Mouse (Mus musculus): ENCODE measurements around the gene Itgad.

The Itgad gene

DNA sequence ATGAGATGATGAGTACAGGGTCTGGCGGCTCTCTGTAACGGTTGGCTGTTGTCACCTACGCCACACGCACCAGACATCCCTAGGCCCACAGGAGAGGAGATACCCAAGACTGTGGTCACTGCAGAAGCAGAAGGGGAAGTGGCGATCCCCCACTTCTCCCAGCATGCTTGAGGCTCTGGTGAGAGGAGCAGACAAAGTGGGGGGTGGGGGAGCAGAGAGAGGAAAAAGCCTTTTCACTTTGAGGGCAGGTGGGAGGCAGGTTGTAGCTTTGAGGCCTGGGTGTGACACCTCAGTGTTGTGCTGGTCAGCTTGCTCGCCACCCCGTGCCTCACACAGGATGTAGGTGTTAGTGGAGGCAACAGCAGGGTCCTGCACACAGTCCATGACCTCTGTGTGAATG lies 25.9 kb downstream of the Itgad start:
- no peak for DNase-seq (ENCODE audit: low spot score)

- no peak for DNase-seq (ENCODE audit: low spot score)
Measured at GRCm38 (mm10) chr7:128180546-128180945, 26.4 kb downstream of the Itgad start.

DNA sequence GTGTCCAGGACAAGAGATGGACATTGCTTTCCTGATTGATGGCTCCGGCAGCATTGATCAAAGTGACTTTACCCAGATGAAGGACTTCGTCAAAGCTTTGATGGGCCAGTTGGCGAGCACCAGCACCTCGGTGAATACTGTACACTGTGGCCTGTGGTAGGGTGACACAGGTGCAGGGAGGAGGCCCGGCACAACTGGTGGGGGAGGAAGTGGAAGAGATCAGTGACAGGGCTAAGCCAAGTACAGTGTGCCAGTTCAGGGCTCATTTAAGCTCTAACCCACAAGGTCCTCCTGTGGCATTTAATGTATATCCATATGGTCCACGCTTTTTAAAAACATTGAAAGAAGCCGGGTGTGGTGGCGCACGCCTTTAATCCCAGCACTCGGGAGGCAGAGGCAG lies 27.5 kb downstream of the Itgad start:
- no peak for DNase-seq (ENCODE audit: low spot score)

DNA sequence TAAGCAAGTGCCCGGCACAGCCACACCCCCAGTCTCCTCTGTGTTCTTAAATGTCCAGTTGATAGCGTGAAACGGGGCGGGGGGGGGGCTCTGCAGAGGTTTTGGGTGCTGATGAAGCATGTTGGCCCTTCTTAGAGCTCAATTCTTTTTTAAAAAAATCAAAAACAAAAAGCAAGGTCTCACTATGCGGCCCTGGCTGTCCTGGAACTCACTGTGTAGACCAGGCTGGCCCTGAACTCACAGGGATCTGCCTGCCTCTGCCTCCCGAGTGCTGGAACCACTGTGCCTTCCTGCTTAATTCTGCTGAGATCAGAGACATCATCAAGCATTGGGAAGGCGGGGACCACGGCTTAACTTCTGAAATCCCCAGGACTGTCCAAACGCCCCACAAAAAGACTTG lies 47.4 kb downstream of the Itgad start:
- DNase-seq (ENCODE audit: low spot score): no peak

GRCm38 (mm10) chr7:128203071-128203470 lies 48.9 kb downstream of the Itgad start:
- DNase-seq (ENCODE audit: low spot score): no peak

DNA sequence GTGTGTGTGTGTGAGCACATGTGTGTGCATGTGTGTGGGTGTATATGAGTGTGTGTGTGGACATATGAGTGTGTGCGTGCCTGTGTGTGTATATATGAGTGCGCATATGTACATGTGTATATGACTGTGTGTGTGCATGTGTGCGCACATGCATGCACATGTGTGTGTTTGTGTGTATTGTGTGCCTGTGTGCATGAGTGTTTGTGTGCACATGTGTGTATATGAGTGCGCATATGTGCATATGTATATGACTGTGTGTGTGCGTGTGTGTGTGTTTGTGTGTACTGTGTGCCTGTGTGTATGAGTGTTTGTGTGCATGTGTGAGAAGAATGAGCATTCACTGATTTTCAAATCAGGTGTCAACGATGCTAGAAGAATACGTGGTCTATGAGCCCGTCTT lies 50.0 kb downstream of the Itgad start:
- DNase-seq (ENCODE audit: low spot score): no peak

- DNase-seq (ENCODE audit: low spot score): no peak
Measured at GRCm38 (mm10) chr7:128205695-128206094, 51.5 kb downstream of the Itgad start.

- no peak for DNase-seq (ENCODE audit: low spot score)
Measured at GRCm38 (mm10) chr7:128206152-128206551, 52.0 kb downstream of the Itgad start, which contains the start of gene Cox6a2. TSS of gene Cox6a2 (minus strand) at chr7:128206387.

GRCm38 (mm10) chr7:128208187-128208586 lies 54.0 kb downstream of the Itgad start:
- DNase-seq (ENCODE audit: low spot score): peak; percentile 16

DNA sequence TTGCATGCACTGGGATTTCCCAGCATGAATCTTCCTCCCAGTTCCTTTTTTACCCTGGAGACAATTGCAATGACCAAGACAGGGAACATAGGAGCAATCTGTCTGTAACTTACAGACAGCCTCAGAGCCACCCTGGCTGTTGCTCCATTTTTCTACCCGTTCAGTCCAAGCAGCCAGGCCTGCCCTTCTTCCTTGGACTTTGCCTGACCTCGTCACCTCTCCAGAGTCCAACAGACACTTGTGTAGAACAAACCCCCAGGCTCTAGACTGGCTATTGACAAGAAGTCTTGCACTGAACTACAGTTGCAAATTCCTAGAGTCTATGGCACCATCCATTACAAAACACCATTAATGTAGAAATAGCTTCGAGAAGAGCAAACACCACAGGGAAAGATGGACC lies 55.6 kb downstream of the Itgad start:
- no peak for DNase-seq (ENCODE audit: low spot score)

DNA sequence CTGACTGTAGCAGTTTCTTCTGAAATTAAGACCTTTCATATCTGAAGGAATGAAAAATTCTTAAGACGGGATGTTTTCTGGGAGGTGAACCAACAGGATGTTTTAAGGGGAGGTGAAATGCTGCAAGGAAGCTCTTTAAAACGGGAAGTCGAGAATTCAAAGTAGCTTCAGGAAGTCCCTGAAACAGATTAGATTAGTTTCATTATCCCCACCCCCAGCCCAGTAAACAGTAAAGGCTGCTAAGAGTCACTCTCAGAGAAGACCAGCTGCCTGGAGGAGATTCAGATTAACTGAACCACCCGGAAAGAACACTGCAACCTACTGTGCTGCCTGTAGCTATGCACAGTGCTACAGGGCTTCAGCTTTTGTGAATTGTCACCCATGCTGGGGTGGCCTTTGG lies 65.8 kb downstream of the Itgad start:
- DNase-seq (ENCODE audit: low spot score): no peak

GRCm38 (mm10) chr7:128220936-128221335 lies 66.8 kb downstream of the Itgad start:
- DNase-seq (ENCODE audit: low spot score): no peak

GRCm38 (mm10) chr7:128231741-128232140 lies 77.6 kb downstream of the Itgad start:
- DNase-seq (ENCODE audit: low spot score): no peak

DNA sequence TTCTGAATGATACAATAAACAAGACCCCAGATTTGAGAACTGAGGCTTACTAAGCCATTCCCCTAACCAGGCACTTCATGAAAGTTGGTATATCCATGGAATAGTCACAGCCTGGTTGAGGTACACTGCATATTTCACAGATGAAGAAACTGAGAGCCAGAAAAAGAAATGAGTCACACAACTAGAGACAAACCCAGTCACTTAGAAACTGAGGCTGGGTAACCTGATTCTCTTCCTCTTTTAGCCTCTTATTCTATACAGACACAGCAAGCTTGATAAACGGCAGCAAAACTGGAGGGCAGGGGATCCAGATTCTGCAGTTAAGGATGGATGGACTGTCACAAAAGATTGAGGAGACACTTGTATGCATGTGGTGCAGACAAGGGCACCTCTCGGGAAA lies 80.6 kb downstream of the Itgad start:
- no peak for DNase-seq (ENCODE audit: low spot score)

DNA sequence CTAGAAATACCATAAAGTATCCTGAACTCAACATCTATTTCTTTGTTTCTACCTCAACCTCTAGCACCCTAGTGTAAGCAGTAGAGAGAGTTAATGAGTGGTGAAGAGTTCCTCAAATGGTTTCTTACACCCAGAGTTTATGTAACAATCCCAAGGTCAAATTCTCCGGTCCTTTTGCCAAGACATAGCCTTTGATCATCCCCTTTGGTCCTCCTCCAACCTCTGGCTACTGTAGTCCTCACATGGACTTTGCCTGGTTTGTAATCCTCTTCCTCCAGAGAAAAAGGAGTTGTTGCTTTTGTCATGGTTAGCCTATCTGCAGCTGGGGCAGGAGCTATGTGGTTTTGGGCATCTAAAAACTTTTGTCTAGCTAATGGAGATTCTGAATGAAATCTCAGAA lies 81.3 kb downstream of the Itgad start:
- DNase-seq (ENCODE audit: low spot score): no peak

- DNase-seq (ENCODE audit: low spot score): no peak
Measured at GRCm38 (mm10) chr7:128236426-128236825, 82.2 kb downstream of the Itgad start.

DNA sequence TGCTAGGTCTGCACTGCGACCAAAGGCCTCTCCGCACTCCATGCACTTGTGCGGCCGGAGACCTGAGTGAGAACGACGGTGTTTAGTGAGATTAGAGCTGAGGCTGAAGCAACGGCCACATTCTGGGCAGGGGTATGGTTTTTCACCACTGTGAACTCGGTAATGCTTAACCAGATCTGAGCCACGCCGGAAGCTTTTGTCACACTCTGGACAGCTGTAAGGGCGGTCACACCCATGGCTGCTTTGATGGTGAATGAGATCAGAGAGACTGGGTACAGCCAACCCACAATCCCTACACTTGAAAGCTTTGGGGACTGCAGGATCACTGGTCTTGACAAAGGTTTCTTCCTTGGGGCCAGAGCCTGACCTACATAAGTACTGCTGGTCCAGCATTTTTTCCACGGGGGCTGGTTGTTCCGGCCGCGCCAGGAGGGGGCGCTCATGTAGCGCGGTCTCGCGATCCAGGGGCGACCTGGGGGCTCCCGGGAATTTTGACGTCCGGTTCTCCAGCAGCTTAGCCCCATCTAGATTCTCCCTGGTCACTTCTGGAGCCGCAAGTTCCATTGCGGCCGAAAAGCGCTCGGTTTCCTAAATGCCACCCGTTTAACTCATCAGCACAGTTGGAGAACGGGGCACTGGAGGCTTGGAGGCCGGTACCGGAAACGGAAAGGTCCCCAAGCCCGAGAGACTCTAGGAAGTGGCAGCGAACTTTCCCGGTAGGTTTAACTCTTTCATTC lies 82.8 kb downstream of the Itgad start, which contains the start of gene Armc5:
Gene Armc5, plus strand, starts transcription at position 487 of the 737 bp plus-strand sequence.
- peak; percentile 65 for DNase-seq (ENCODE audit: low spot score)

GRCm38 (mm10) chr7:128237593-128237926 lies 83.4 kb downstream of the Itgad start:
- DNase-seq (ENCODE audit: low spot score): no peak

DNA sequence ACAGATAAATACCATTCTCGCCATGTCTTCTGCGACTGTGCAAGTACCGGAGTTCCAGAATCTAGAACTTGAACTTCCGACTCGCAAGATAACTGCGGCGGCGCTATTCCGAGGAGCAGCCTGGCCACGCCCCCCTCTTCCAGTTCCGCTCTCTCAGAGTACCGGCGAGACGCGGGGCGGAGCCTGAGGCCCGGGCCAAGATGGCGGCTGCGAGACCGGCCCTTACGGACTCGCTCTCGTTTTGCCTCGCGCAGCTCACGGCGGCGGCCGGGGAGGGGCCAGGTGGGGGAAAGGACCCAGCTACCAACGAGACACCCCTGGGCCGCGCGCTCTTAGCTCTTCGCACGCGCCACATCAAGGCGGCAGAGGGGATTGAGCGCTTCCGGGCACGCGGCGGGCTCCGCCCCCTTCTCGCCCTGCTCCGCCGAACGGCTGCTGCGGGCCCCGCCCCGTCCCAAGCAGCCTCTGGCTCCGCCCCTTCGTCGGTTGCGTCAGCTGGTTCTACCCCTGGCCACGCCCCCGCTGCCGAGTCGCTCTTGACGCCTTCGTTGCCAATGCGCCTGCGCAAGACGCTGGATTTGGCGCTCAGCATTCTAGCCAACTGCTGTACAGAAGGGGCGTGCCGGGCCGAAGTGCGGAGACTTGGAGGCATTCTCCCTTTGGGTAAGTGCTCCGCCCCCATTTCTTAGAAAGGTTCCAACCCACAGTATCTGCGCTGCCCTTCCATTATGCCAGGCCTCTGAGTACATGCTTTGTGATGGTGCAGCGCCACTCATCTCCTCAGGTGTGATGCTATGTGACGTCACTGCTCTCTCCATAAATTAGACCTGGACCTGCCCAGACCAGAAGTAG lies 84.0 kb downstream of the Itgad start, which contains the start of gene 9130023H24Rik:
Gene 9130023H24Rik, minus strand, starts transcription at position 105 of the 852 bp plus-strand sequence.
- peak; percentile 100 for DNase-seq (ENCODE audit: low spot score)

DNA sequence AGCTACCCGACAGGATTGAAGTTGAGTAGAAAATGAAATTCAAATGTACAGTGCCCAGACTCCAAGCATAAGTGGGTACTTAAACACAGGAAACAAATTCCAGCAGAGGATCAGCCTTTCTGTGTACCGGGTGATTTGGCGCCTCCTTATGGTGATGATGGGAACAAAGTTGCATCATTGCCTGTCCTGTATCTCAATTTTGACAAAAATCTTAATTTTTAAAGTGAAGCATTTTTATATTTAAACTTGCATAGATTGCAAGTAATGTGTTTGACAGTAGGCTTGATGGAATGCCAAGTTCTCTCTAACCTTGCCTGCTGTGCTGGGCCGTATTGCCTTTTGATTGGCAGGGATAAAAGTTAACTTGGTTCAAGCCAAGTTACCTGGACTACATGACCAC lies 84.8 kb downstream of the Itgad start:
- DNase-seq (ENCODE audit: low spot score): no peak

DNA sequence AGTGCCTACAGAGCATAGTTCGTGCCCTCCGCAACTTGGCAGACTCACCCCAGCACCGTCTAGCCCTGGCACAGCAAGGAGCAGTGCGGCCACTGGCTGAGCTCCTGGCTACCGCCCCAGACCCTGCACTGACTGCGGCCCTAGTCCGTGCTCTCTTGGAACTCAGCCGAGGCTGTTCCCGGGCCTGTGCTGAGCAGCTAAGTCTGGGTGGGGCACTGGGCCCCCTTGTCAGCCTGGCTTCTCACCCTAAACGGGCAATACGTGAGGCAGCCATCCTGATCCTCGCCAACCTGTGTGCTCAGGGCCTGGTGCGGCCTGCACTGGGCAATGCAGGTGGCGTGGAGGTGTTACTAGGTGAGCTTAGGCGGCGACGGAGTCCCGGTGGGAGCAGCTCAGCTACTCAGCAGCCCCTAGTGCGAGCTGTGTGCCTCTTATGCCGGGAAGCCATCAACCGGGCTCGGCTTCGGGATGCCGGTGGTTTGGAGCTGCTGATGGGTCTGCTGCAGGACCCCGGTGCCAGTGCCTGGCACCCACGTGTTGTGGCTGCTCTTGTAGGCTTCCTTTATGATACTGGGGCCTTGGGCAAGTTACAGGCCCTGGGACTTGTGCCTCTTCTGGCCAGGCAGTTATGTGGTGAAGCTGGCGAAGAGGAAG lies 86.1 kb downstream of the Itgad start:
- DNase-seq (ENCODE audit: low spot score): no peak

DNA sequence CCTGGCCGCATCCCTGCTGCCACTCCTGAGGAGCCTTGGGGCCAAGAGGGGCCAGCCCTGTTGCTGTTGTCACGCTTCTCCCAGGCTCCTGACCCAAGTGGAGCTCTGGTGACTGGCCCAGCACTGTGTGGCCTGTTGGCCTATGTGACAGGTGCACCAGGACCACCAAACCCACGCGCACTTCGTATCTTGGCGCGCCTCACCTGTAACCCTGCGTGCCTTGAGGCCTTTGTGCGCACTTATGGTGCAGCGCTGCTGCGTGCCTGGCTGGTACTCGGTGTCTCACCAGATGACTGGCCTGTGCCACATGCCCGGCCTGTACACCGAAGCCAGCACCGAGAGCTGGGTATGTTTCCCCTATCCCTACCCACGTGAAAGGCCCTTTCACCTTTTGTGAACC lies 88.2 kb downstream of the Itgad start:
- DNase-seq (ENCODE audit: low spot score): no peak

DNA sequence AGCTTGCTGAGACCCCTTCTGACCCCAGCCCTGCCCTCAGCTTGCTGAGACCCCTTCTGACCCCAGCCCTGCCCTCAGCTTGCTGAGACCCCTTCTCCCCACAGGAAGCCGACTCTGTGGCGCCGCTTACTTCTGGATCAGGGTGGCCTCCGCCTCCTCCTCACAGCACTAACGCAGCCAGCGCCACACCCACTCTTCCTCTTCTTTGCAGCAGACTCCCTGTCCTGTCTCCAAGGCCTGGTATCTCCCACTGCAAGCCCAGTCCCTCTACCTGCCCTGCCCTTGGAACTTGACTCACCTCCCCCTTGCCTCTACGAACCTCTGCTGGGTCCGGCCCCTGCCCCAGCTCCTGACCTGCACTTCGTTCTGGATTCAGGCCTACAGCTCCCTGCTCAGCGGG lies 89.7 kb downstream of the Itgad start:
- no peak for DNase-seq (ENCODE audit: low spot score)

Data from ovary, adult 18-20 months (tissue).